Mouse (Mus musculus): Measurements from ENCODE around the gene Dusp8.

Gene Dusp8

DNA sequence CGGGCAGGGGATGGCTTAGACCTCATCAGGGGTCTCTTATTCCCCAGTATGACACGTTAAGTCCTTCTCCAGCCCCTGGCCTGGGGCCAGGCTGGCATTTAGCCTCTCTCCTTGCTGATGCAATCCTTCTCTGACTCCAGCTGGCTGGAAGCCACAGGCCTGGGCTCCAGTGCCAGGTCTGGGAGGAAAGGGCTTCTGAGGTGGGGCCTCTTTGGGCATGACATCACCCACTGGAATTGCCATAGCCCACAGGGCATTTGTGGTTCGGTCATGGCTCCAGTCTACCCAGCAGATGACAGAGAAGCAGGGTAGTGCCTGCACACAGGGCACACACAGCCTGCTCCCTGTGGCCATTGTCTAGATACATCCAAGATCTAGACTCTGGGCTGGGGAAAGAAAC is 10.8 kb downstream of the Dusp8 start:
- no peak for DNase-seq

DNA sequence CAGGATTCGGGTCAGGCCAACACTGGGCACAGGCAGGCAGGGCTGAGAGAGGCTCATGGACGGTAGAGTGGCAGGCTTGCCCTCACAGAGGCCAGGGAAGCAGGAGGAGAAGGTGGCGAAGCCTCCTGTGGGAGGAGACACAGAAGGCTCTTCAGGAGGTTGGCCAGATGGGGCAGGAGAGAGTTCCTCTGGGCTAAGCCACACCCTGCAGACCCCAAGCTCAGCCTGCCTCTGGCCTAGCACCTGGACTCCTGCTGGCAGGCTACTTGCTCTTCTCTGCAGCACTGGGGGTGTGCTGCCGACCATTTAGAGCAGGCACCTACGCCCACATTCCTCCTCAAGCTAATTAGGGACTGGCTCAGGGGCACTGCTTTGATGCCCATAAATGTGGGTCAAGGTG is 11.2 kb downstream of the Dusp8 start:
- DNase-seq: no peak

DNA sequence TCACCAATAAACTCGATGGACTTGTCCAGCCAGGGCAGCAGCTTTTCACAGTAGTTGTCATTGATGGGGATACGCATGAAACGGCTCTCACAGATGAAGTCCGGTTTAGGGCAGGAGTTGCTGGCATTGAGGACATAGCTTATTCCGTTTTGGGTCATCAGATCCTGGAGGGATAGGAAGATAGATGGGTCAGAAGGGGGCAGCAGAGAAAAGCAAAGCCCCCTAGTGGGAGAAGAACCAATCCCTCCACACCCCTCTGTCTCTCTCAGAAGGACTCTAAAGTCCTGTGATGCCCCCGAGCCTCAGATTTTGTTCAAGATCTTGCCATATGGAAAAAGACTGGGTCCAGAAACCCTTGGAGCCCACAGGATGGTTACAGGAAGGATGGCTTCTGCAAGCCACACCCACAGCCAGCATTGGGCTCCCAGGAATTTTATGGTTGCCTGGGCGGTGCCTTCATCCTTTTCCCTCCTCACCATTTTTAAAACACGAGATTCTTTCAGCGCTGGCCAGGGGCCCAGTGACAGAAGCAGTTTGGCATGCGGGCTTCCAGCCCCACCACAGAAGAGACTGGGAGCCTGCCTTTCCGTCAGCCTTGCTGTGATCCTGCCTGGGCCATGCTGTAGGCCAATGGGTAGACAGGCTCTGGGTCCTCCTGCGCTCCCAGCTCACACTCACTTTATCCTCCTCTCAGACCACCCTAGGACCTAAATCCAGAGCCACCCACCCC is 11.9 kb downstream of the Dusp8 start:
- DNase-seq: no peak

DNA sequence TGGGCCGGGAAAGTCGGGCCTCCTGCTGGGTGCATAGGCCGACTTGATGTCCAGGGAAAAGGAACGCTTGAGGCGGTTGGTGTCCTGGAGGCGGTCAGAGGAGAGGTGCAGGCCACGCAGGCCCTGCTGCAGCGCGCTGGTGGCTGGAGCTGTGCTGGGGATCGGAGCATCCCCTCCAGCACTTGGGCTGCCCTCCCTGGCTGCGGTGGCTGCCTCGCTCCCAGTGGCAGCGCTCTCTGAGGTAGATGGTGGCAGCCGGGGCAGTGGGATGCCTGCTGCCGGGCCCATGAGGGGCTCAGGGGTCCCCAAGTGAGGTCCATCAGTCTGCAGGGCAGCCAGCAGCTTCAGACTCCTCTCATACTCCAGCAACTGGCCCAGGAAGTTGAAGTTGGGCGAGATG is 13.0 kb downstream of the Dusp8 start:
- DNase-seq: no peak

DNA sequence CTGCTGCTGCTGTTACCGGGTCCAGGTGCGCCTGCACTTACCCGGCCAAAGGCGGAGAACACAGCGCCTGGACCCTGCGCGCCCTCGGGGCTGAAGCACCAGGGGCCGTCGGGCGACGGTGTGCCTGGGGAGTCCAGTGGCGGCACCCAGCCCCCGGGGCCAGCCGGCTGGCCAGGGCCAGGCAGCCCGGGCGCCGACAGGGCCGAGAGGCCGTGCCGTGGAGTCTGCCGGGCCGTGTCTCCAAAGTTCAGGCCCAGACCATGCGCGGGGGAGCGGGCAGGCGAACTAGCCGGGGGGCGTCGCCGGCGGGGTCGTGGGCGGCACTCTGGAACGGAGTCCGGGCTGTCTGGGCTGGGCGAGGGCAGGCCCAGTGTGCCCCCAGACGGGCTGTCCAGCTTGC is 13.5 kb downstream of the Dusp8 start:
- DNase-seq: no peak

DNA sequence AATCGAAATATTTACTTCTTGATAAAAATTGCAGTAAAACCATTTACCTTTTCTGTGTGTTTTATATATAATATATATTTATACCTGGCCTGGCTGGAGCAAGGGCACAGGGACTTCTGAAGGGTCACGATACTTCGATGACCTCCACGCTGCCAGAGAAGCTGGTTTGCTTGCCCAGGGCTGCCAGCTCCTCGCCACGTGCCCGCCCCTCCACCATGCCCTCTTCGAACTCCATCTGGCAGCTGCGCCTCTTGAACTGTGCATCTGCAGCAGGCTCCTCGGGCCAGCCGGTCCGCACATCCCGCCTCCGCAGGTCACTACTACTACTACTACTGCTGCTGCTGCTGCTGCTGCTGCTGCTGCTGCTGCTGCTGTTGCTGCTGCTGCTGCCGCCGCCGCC is 13.9 kb downstream of the Dusp8 start:
- DNase-seq: no peak

DNA sequence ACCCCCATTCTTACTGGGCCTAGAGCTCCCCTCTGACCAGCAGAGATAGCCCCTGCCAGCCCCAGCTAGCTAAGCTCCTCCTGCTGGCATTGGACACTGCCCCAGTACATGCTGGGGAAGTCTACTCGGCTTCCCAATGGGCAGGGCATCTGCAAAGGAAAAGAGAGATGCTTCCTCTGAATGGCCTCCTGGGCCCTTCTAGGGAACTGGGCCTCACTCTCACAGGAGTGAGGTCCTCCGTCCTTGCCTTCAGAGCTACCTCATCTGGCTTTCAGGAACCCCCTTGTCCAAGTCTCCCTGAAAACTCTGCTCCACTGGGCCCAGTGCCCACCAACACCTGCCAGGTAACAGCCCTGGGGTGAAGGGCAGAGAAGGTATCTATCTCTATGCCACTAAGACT is 14.8 kb downstream of the Dusp8 start:
- no peak for DNase-seq

DNA sequence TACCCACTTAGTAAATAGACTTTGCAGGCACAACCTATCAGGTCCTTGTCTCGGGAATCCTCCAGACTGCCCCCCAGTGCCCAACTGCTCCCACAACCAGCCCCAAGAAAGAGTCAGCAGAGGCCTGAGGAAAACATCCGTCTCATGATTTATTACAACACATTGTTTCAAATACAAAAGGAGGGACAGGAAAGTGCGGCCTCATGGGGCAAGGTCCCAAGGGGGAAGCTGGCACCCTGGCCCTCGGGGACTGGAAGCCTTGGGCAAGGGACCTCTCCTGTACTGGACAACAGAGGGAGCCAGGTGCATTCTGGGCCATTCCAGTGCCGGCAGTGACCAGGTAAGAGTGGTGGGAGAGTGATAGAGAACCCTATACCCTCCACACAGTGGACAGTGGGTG is 16.3 kb downstream of the Dusp8 start:
- no peak for DNase-seq

DNA sequence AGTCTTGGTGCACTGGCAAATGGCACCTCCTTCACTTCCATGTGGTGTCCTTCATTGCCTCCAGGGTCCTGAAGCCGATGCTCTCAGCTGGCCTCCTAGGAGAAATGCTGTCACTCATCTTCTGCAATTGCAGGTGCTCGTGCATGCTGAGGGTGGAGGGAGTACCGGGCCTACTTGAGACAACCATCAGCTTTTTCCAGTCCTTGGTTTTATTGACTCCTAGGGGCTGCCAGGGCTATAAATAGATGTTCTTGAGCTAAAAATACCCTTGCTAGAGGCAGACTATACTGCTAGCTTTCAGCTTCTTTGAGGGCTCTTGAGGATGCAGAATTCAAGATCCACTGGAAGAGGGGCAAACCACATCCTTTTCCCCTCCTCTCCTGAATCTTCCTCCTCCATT is 18.5 kb downstream of the Dusp8 start:
- no peak for DNase-seq

DNA sequence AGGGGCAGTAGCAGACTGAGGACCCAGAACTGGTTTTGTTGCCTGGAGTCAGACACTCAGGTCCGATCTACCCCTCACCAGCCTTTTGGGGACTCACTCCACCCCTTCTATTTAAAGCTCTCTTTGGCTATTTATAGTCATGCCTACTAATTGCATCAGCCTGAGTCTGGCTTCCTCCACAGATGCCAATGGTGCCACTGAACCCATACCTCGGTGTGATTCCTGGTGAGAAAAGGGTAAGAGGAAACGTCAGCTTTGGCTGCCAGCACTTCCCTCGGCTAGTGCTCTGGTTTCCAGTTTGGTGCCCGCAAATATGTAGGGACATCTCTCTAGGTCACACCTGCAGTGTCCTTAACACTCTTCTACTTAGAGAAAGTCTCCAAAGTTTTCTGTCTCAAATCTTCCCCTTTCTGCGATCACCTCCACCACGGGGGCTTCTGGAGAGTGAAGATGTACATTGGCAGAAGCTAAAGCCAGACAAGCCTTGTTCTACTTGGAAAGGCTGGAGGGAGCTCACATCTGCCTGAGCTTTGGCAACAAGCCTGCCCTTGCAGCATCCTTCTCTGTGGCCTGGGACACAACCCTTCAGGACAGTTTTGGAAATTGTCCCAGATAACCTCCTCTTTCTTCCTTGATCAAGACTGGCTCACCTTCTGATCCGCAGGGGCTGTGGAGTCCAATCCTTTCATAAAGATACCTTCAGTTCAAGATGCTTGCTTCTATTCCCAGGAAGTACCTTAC is 21.3 kb downstream of the Dusp8 start:
- no peak for DNase-seq

DNA sequence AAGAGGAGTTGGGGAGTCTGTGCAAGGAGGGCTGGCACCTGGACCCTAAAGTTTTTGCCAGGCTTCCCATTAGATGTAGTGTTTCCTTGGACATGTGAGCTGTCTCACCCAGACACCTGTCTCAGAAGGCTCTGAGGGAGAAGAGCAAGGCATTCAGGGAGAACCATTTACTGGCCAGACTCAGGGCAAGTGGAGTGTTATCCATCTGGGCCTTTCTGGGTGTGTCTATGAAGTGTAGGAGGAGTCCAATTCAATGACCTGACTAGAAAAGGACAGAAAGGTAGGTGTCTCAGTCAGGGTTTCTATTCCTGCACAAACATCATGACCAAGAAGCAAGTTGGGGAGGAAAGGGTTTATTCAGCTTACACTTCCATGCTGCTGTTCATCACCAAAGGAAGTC is 23.9 kb downstream of the Dusp8 start:
- DNase-seq: no peak

DNA sequence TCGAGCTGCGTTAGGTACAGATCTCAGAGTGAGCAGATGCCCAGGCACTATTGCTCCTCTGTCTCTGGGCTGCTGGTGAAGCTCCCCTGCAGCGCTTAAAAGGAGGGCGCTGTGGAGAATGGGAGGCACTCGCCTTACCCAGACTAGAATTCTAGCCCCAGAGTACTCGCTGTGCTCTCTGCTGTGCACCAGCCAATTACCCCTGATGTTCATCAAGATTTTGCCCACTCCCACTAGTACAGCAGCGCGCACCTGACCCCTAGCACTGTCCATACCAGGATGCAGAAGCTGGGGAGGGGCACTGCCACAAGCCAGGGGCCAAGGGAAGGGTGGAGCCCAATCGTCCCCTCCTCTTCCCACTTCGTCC is 24.4 kb downstream of the Dusp8 start:
- no peak for DNase-seq

DNA sequence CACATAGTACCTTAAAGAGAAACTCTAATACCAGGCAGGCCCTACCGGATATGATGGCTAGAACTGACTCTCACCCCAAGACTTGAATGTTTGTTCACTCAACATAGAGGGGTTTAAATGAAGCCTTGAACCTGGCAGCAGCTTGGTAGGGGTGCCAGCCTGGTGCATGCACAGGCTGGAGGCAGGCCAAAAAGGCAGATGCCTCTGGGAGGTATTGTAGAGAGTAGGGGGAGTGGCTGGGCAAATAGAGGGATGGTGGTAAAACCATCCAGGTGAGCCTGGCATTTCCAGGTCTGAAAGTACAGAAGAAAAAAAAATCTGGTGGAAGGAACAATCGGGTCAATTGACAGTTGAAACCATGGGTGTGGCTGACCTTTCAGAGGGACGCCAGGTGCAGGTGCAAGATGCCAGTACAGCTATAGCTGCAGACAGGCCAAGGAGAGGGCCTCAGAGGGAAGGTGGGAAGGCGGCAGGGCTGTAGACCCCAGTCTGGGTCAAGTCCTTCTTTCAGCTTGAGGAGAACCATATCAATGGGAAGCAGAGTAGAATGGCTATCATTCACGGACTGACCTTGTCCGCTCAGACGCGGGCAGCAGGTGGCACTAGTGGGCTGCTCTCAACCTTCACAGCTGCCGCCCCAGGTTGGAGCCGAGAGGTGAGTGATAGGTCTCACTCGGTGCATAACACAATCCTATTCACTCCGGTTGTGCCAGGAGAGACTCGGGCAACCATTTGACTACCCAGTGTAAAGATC is 25.0 kb downstream of the Dusp8 start:
- peak; percentile 50 to 61 for DNase-seq

DNA sequence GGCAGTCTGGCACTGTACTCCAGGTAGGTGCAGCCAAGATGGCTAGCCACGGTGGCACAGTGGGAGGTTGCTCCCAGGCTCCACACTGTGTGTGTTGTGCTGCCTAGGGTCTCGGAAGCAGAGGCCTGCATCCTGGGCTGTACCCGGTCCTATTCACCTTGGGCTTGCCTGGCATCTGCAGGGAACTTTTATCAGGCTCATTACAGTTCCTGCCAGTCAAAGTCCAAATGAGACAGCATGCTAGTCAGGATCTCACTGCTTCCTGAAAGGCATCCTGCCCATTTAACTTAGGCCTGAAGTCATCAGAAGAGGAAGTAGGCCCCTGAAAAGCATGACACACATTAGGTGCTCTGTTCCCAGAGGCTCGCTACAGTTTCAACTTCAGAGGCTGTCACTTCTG is 27.2 kb downstream of the Dusp8 start:
- DNase-seq: no peak

DNA sequence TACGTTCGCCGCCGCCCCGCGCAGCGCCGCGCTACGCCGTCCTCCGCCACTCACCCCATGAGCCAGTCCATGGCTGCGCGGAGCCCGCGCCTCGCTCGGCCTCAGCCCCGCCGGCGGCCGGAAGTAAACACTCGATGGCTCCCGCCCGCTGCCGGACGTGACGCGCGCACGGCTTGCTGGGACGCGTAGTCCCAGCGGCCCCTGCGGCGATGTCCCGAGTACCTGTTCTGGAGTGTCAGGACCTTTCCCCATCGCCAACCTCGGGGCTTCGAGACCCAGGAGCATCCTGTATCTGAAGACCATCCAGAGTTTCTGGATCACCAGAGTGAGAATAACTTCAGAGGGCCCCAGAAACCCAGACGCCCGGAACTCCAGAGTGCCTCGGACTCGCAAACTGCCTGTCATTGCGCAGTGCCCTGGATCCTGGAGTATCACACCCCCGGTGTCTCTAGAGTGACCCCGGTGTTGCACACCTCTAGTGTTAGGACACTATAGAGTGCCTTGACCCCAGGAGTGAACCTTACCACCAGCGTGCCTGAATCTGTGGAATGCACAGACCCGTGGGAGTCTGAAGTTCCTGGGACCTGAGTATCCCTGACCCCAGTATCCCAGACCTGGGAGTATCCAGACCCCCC is 34.6 kb downstream of the Dusp8 start, which contains the start of gene Mob2:
TSS of gene Mob2 (minus strand) at position 135 of the 635 bp plus-strand sequence.
- peak; percentile 85 to 86 for DNase-seq

DNA sequence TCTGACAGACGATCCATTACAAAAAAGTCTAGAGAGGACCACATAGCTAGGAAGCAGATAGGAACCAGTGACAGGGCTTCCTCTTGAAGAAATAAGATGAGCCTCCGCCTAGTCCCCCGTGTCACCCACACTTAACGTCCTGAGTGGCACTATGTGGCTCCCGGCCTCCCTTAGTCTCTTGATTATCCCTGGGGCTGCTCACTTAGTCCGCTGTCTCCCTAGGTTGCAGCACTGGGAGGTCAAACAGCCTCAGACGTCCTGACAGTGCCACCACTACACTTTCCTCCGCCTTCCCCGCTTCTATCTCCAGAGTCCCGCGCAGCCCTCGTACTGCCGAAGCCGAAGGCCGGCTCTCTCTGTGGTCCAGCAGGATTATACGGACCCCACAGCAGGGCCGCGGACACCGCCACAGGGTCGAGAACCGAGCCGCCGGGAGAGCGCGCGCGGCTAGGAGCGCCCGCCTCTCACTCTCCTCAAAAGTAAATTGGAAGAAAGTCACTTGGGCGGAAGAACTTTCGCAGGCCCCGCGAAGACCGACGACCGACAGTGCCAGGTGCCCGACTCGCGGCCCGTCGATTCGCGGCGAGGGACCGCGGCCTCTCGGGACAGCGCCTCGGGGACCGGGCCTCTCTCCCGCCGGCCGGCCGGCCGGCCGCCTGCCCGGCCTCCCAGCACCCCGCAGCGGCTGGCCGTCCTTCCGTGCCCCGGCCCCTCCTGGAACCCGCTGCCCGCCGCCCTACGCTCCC is 35.3 kb downstream of the Dusp8 start:
- DNase-seq: no peak

DNA sequence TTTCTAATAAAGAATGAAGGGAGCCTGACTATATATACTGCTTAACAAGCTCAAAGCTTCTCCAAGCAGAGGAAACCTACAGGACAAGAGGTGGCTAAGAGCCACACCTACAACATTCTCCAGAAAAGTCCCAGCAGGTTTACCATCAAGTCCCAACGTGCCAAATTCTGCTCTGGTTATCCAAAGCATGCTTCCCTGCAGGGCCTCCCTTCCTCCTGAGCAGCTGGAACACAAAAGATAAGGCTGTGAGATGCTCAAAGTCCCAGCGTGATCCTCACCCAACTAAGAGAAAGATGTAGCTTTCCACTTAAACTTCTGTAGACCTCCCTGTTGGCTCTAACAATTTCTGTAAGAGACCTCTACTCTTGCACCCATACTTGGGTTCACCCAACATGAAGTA is 36.6 kb downstream of the Dusp8 start:
- DNase-seq: no peak

DNA sequence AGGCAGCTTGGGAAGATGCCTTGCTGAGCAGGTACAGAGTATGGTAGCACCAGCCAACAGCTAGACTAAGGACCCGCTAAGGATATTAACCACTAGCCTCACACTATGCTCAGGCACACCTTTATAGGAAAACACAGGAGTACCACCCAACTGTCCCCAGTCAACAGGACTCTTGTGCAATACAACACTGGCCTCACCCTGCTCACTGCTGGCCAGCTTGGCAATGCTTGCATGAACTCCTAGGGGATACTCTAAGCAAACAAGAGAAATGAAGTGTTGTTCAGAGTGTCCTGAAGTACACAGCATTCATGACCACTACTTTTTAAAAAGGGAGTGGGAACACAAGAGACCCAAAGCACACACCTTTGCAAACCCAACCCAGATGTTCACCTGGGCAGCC is 38.5 kb downstream of the Dusp8 start:
- no peak for DNase-seq

DNA sequence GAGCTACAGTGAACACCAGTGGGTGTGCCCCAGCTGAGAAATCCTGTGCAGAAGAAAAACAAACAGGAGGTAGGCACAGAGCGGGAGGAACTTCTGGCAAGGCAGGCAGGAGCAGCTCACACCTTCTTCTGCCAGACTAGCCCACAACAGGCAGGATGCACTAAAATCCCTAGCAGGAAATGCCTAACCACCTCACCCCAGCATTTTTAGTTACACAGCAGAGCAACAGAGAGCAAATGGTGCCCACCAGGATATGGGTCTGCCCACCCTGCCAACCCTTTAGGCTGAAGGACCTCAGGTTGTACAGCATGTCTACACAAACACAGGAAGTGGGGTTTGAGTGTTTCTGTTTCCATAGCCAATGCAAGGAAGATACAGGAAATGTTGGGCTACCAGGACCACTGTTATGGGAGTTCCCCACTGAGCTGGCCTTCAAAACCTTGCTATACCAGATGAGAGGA is 39.0 kb downstream of the Dusp8 start:
- DNase-seq: peak; percentile 11 to 13

DNA sequence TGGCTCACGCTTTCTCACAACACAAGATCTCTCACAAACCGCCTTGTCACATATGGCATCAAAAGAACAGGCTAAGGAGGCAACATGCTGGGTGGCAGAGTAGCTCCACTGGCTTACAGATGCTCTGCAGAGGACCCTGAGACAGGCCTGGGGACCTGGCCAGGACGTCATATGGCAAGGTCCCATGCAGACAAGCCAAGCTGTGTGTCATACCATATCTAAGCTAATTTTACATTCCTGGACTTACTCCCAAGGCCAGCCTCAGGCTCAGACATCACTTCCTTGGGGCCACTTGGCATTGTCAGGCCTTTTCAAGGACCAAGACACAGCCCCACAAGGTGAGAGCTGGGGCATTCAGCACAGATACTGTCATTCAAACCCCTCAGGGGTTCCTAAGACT is 40.2 kb downstream of the Dusp8 start:
- DNase-seq: no peak

DNA sequence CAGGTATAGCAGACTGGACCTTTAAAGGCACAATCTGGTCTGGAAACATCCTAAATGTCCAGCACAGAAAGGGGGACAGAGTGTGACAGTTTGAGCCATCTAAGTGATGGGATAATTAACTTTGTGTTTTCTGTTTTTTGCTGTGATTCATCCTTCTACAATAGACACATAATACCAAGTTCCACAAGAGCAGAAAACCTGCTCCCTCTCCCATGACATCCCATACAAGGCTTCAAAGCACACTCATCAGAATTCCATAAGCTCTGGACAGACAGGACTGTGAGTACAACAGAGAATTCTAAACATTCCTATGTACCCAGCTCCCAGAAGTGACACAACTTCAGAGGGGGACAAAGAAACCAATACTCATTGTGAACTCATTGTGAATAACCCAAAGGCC is 45.1 kb downstream of the Dusp8 start:
- no peak for DNase-seq

DNA sequence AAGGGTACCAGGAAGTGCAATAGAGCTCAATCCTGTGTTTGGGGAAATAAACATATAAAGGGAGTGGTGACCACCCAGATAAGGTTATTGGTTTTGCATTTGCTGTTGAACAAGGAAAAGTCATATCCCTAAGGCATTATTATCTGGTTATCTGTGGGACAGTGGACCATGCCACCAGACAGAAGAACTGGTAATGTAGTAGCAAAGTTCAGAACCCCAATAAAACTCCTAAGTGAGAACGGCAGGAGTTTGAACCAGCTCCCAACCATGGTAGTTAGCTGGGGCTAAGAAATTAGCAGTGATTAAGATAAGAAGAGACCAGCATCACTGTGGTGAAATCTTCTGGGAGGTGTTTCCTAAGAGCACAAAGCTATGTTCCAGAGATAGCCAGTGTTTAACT is 49.7 kb downstream of the Dusp8 start:
- DNase-seq: no peak

DNA sequence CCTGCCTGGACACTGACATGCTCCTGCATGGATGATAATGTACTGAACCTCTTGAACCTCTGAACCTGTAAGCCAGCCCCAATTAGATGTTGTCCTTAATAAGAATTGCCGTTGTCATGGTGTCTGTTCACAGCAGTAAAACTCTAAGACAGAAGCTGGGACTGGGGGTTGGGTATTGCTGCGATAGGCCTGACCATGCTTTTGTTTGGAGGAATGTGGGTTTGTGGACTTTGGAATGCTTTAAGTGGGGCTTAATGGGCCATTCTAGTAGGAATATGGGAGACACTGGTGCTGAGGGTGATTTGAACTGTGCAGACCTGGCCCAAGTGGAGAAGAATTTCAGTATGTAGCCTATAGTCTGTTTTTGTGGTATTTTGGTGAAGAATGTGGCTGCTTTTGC is 50.3 kb downstream of the Dusp8 start:
- no peak for DNase-seq
